Mouse (Mus musculus): ENCODE data around the gene Dock10.

DNA sequence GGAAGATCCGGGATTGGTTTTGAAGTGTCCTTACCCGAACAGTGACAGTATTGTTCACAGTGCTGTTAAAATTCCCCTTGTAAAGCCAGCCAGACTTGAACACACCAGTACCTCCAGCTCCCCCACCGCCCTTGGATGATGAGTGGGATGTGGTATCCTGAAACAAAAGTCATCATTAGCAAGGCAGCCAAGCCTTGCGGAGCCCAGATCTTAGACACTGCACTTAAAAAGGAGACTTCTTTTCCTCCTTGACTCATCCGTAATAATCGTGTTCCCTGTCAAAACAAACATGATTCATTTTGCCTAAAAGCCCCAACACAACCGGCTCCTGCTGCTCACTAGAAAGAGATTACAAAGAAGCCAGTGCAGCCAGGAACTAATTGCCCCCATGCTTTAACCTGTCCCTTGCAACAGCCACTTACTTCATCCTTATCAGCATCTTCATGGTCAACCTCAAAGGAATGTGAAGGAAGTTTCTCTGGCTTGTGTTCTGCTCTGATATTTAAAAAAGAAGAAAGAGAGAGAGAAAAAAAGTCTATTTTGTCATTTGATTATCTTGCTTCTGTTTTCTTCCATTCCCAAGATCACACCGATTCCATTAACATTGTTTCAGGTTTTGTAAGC is 152.1 kb downstream of the Dock10 start:
- TF ChIP-seq POLR2A (IDR thresholded peaks at IDR 0.05; ENCODE audit: low read depth, low read length) (no peak), CTCF (IDR thresholded peaks at IDR 0.05; ENCODE audit: borderline replicate concordance, insufficient read depth, low read length) (no peak)

All from embryonic fibroblast, embryonic 13.5 days (primary cell).